Mouse (Mus musculus) liver, embryonic 14.5 days (tissue): ENCODE data around the gene Atic. TPM values are rescaled to one million over a fixed set of nuclear protein-coding genes. Genes with fewer than 3 reads are reported as not detected.

ENCODE experiments used
- ATAC-seq: fragments of 200-750 bp; cut with Nextera tagmentation; 2 replicates; pipeline ENCODE4 v1.8.0; 2017; ENCODE audit warnings: moderate number of reproducible peaks, mild to moderate bottlenecking, moderate library complexity; ENCODE audit not compliant: insufficient read depth
- DNase-seq, 3 experiments: peaks; one replicate each; pipeline ENCODE4 v3.0.0-alpha.2; 2012 to 2013; ENCODE audit warnings: low read depth in 3 of 3, low spot score in 3 of 3
- H3K27ac ChIP-seq: fragments of 300-500 bp; sonication (generic); 2 replicates; pipeline ENCODE4 v1.5.1; 2014; ENCODE audit warnings: moderate library complexity, mild to moderate bottlenecking, control low read depth, inconsistent platforms
- H3K27me3 ChIP-seq: fragments of 300-500 bp; sonication (generic); 2 replicates; pipeline ENCODE4 v1.6.1; 2014; ENCODE audit warnings: mild to moderate bottlenecking, low read length, moderate library complexity; ENCODE audit not compliant: control insufficient read depth, insufficient read depth
- H3K36me3 ChIP-seq: fragments of 300-500 bp; sonication (generic); replicated peaks from 2 replicates; pipeline ENCODE4 v1.6.1; 2014; ENCODE audit warnings: low read depth; ENCODE audit not compliant: control insufficient read depth, insufficient read depth
- H3K4me1 ChIP-seq, 2 experiments: fragments of 200-500 bp in 1 of 2; fragments of 300-500 bp in 1 of 2; sonication (generic) in 1 of 2; replicated peaks; 2 replicates each; pipeline ENCODE4 v1.6.1; 2012 to 2014; ENCODE audit warnings: antibody characterized with exemption in 1 of 2, inconsistent platforms in 1 of 2, low read length in 1 of 2; ENCODE audit not compliant: control insufficient read depth in 2 of 2, insufficient read depth in 2 of 2
- H3K4me2 ChIP-seq: fragments of 300-500 bp; sonication (generic); 2 replicates; pipeline ENCODE4 v1.6.1; 2014; ENCODE audit warnings: low read depth, mild to moderate bottlenecking, control low read depth, moderate library complexity
- H3K4me3 ChIP-seq, 2 experiments: fragments of 200-500 bp in 1 of 2; fragments of 300-500 bp in 1 of 2; sonication (generic) in 1 of 2; 2 replicates each; pipeline ENCODE4 v1.5.1; 2012 to 2014; ENCODE audit warnings: low read depth in 2 of 2, low read length in 2 of 2, mild to moderate bottlenecking in 2 of 2, control low read depth in 1 of 2, inconsistent platforms in 1 of 2, moderate library complexity in 1 of 2; ENCODE audit not compliant: insufficient read depth in 1 of 2
- H3K9ac ChIP-seq: fragments of 300-500 bp; sonication (generic); replicated peaks from 2 replicates; pipeline ENCODE4 v1.6.1; 2014; ENCODE audit warnings: mild to moderate bottlenecking, control low read depth, moderate library complexity
- H3K9me3 ChIP-seq: fragments of 300-500 bp; sonication (generic); 2 replicates; pipeline ENCODE4 v1.6.1; 2016; ENCODE audit warnings: low read length, mixed read lengths; ENCODE audit not compliant: control insufficient read depth
- CTCF ChIP-seq: IDR thresholded peaks from 2 replicates; pipeline ENCODE4 v1.5.1; 2016; ENCODE audit warnings: antibody characterized with exemption, low read depth, control low read depth
- EP300 ChIP-seq: IDR thresholded peaks from 2 replicates; pipeline ENCODE4 v1.6.1; 2016; ENCODE audit warnings: antibody characterized with exemption, low read depth
- WGBS: fragments of 180-500 bp; shearing (Covaris S2); extraction: QIAGEN DNeasy Blood & Tissue Kit; methylation state at CpG from one replicate; pipeline ENCODE4 v1.1.7; 2014; ENCODE audit not compliant: insufficient replicate concordance; 5-methylcytosine and 5-hydroxymethylcytosine counted together
- polyA plus RNA-seq, 2 experiments: library from polyadenylated mRNA; depleted of rRNA in 1 of 2; stranded (reverse) in 1 of 2; unstranded in 1 of 2; fragments of >200 nt; fragmentation: Nextera tagmentation in 1 of 2; extraction: Ambion mirVana in 1 of 2; gene quantifications; 2 replicates each; pipeline versions ENCODE4 v1.2.1 to v1.2.3; 2012 to 2014

The Atic gene
- polyA plus RNA-seq, 2 experiments, result 35.9 to 36.5 TPM

GRCm38 (mm10) chr1:71606600-71607325, 49.8 kb downstream of the Atic start:
- no peak overlapping the region for H3K27ac ChIP-seq
- TF ChIP-seq CTCF, result no peak
- no peak for TF ChIP-seq EP300
- WGBS, result 64% methylated on average over 8 of the region's 8 CpGs

DNA sequence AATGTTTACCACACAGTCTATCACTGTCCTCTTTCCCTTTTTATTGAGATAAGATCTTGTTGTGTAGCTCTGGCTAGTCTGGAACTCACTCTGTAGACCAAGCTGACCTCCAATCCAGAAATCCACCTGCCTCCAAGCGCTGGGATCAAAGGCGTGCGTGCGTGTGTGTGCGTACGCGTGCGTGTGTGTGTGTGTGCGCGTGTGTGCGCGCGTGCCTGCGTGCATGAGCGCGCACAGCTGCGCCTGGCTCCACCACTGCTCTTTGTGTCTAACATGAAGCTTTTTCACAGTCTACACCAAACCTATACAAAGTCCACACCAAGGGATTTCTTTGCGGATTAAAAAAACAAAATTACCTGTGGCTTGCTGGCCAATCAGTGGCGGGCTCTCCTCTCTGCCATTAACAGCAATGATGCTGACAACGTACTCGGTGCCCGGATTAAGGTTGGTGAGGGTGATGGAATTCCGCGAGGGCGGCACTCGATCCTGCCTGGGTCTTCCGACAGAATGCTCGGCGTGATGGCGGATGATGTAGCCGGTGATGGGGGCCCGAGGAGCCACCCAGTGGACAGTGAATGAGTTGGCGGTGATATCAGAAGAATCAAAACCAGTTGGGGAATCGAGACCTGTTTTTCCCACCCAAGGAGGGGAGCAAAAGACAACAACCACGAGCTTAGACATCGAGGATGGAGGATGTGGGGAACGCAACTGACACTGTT, 52.3 kb downstream of the Atic start:
- no peak overlapping the region for H3K4me3 ChIP-seq
- H3K36me3 ChIP-seq, result no peaks in the 10 kb centered on the region; the same call in none of the 2 replicates
- TF ChIP-seq EP300, result no peak
- TF ChIP-seq CTCF, result no peak
- ATAC-seq, result no peak
- 83% methylated on average over 37 of the region's 37 CpGs for WGBS
- H3K4me2 ChIP-seq, result no peak overlapping the region
- H3K4me1 ChIP-seq, result no peaks in the 10 kb centered on the region
- H3K9ac ChIP-seq, result no peak overlapping the region
- H3K27ac ChIP-seq, result no peak overlapping the region
- no peaks in the 10 kb centered on the region for H3K27me3 ChIP-seq
- no peak for DNase-seq
- no peaks in the 10 kb centered on the region for H3K9me3 ChIP-seq

More at GRCm38 (mm10) chr1:71606600-71607325, 49.8 kb downstream of the Atic start:
- ATAC-seq, result no peak
- Histone ChIP-seq H3K4me1 (no peaks in the 10 kb centered on the region), H3K36me3 (no peaks in the 10 kb centered on the region; the same call in none of the 2 replicates), H3K4me2 (no peak overlapping the region), H3K9me3 (no peaks in the 10 kb centered on the region), H3K4me3 (no peak overlapping the region), H3K9ac (no peak overlapping the region), H3K27me3 (no peaks in the 10 kb centered on the region)
- DNase-seq, result no peak

- DNase-seq, result no peak
- Histone ChIP-seq H3K4me2 (no peak overlapping the region), H3K27me3 (no peaks in the 10 kb centered on the region), H3K36me3 (no peaks in the 10 kb centered on the region; the same call in none of the 2 replicates), H3K4me3 (no peak overlapping the region), H3K27ac (no peak overlapping the region), H3K9me3 (no peaks in the 10 kb centered on the region), H3K9ac (no peak overlapping the region), H3K4me1 (no peaks in the 10 kb centered on the region)
- WGBS, result 58% methylated on average over 5 of the region's 5 CpGs
- TF ChIP-seq EP300 (no peak), CTCF (no peak)
- ATAC-seq, result no peak
Observed at GRCm38 (mm10) chr1:71609916-71610315, 53.0 kb downstream of the Atic start.

GRCm38 (mm10) chr1:71612256-71612655, 55.3 kb downstream of the Atic start:
- H3K27me3 ChIP-seq, result no peaks in the 10 kb centered on the region
- ATAC-seq (no peak), DNase-seq (no peak)
- TF ChIP-seq EP300, result no peak
- TF ChIP-seq CTCF, result no peak
- WGBS, result 84% methylated on average over 21 of the region's 21 CpGs
- no peaks in the 10 kb centered on the region; the same call in 1 of the 2 replicates for H3K36me3 ChIP-seq
- H3K4me1 ChIP-seq, result no peaks in the 10 kb centered on the region
- no peak overlapping the region for H3K27ac ChIP-seq
- no peak overlapping the region for H3K9ac ChIP-seq
- H3K4me2 ChIP-seq, result no peak overlapping the region
- no peak overlapping the region for H3K4me3 ChIP-seq
- no peaks in the 10 kb centered on the region for H3K9me3 ChIP-seq

DNA sequence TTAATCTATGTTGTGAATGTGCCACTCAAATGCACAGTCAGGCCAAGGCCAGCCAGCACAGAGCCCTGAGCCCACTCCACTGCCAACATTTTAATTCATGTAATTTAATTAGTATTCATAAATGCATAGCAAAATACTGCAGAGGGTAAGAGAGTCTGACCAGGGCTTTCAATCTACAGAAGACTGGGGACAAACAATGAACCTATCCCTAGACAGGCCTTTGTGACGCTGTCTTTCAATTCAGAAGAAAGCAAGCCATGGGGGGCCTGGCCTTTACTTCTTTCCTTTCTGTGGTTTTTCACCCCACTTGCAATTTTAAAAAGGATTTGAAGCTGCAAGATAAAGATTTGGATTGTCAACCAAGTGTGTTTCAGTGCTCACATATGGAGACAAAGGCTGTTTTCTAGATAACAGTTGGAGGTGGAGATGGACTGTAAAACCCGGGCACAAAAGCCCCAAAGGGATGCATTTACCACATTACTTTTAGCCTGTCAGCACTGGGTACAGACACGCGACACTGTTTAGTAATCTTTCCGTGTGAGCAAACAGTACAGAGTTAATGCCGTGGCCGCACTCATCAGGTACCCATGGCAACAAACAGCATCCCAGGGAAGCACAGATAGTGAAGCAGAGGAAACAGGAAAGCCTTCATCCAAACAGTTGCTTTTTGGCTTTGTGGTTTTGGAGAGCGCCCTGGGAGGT, 57.7 kb downstream of the Atic start:
- no peak for ATAC-seq
- H3K27ac ChIP-seq, result no peak overlapping the region
- H3K27me3 ChIP-seq, result no peaks in the 10 kb centered on the region
- H3K9ac ChIP-seq, result no peak overlapping the region
- no peaks in the 10 kb centered on the region for H3K9me3 ChIP-seq
- no peak for TF ChIP-seq CTCF
- TF ChIP-seq EP300, result no peak
- no peak overlapping the region for H3K4me2 ChIP-seq
- DNase-seq, result no peak
- 65% methylated on average over 8 of the region's 8 CpGs for WGBS
- H3K36me3 ChIP-seq, result no peaks in the 10 kb centered on the region; the same call in 1 of the 2 replicates
- H3K4me1 ChIP-seq, result no peaks in the 10 kb centered on the region
- no peak overlapping the region for H3K4me3 ChIP-seq
